Mouse (Mus musculus): ENCODE measurements at regions not wholly inside any gene's neighbourhood (a gene's known extent, or its start where the extent isn't known, plus 50 kb on each side); places are given as distances from the start of the nearest gene placed in this dataset.

DNA sequence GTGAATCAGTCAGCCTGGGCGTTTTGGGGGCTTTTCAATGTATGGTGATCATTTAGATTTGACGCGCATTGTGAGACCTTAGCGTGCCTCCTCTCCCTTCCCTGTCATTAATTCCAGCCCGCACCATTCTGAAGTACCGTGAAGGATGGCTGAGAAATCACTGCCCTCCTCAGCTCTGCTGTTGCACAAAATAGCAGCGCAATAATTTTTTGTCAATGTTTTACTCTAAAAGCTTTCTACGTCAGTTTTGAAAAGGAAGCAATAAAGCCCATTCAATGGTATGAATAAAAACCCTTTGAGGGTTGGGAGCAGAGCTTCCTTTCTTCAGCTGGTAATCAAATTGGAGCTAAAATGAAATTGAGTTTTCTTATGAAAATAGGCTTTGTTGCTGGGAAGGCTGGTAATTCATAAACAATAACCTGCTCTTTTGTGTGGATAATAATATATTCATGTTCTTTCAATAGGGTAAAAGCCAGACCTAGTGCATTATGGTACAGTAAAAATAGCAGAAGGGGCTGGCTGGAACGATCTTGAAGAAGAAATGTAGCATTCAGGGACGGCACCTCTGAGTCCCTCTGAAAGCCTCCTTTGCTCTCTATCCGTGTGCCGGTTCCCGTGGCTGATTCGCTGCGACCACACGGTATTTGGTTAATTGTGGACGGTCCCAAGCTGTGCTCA, 72.3 kb downstream of the Tex29 start:
- no peaks in the 10 kb centered on the region for H3K4me1 ChIP-seq (ENCODE audit: control insufficient read depth in 1 of 2, insufficient read depth in 2 of 2)
- H3K27me3 ChIP-seq (replicated peaks): peaks cover 86% of the 10 kb centered on the region
- no peak overlapping the region for H3K4me2 ChIP-seq (ENCODE audit: insufficient read depth, low read depth, poor library complexity, severe bottlenecking)
- no peak overlapping the region for H3K4me3 ChIP-seq (replicated peaks in 1 of 3; ENCODE audit: low read depth in 2 of 3, low read length in 2 of 3, poor library complexity in 1 of 3)
- H3K79me2 ChIP-seq (replicated peaks; ENCODE audit: control insufficient read depth, extremely low read depth, insufficient read depth, poor library complexity, severe bottlenecking): no peaks in the 10 kb centered on the region
- H3K27ac ChIP-seq (ENCODE audit: insufficient read depth, low read depth): no peak overlapping the region
- no peaks in the 10 kb centered on the region for H3K36me3 ChIP-seq (replicated peaks in 1 of 2; ENCODE audit: control insufficient read depth in 1 of 2, insufficient read depth in 1 of 2, low read length in 1 of 2)
- in situ Hi-C loops (cut with MboI; ENCODE audit: low pct_ligation_motif_present, low pct_unique_long_range_greater_than_20kb, low sequenced_read_pairs): no loop called here
- no peak overlapping the region for H3K9ac ChIP-seq (ENCODE audit: insufficient read depth, low read depth)
- TF ChIP-seq MXI1 (IDR thresholded peaks at IDR 0.05; ENCODE audit: low read depth, low read length) (no peak), E2F4 (IDR thresholded peaks at IDR 0.05; ENCODE audit: insufficient replicate concordance, low read depth, low read length) (no peak), CHD2 (IDR thresholded peaks at IDR 0.05; ENCODE audit: low read length) (no peak), ZC3H11A (IDR thresholded peaks at IDR 0.05; ENCODE audit: low read depth, low read length) (no peak), IRF4 (IDR thresholded peaks at IDR 0.05; ENCODE audit: low read depth, low read length) (no peak), MAX (IDR thresholded peaks at IDR 0.05; ENCODE audit: low read length) (no peak)
- DNase-seq (ENCODE audit: extremely low read depth): no peak
- H3K9me3 ChIP-seq (replicated peaks; ENCODE audit: low read length): no peaks in the 10 kb centered on the region
- dilution Hi-C loops (cut with MboI; ENCODE audit: extremely low pct_ligation_motif_present, extremely low pct_unique_long_range_greater_than_20kb, low sequenced_read_pairs): no loop called here

GRCm38 (mm10) chr8:11913129-11913900, 73.0 kb downstream of the Tex29 start:
- dilution Hi-C loops (cut with MboI; ENCODE audit: extremely low pct_ligation_motif_present, extremely low pct_unique_long_range_greater_than_20kb, low sequenced_read_pairs): no loop called here

GRCm38 (mm10) chr8:11914131-11914530, 73.9 kb downstream of the Tex29 start:
- H3K27me3 ChIP-seq (replicated peaks): peaks cover 93% of the 10 kb centered on the region
- in situ Hi-C loops (cut with MboI; ENCODE audit: low pct_ligation_motif_present, low pct_unique_long_range_greater_than_20kb, low sequenced_read_pairs): no loop called here

More at GRCm38 (mm10) chr8:11913129-11913900, 73.0 kb downstream of the Tex29 start:
- H3K4me2 ChIP-seq (ENCODE audit: insufficient read depth, low read depth, poor library complexity, severe bottlenecking): no peak overlapping the region
- in situ Hi-C loops (cut with MboI; ENCODE audit: low pct_ligation_motif_present, low pct_unique_long_range_greater_than_20kb, low sequenced_read_pairs): no loop called here
- no peaks in the 10 kb centered on the region for H3K79me2 ChIP-seq (replicated peaks; ENCODE audit: control insufficient read depth, extremely low read depth, insufficient read depth, poor library complexity, severe bottlenecking)
- H3K27me3 ChIP-seq (replicated peaks): peaks cover 92% of the 10 kb centered on the region
- no peaks in the 10 kb centered on the region for H3K36me3 ChIP-seq (replicated peaks in 1 of 2; ENCODE audit: control insufficient read depth in 1 of 2, insufficient read depth in 1 of 2, low read length in 1 of 2)
- no peaks in the 10 kb centered on the region for H3K4me1 ChIP-seq (ENCODE audit: control insufficient read depth in 1 of 2, insufficient read depth in 2 of 2)
- DNase-seq (ENCODE audit: extremely low read depth): no peak
- H3K27ac ChIP-seq (ENCODE audit: insufficient read depth, low read depth): no peak overlapping the region
- no peaks in the 10 kb centered on the region for H3K9me3 ChIP-seq (replicated peaks; ENCODE audit: low read length)
- H3K9ac ChIP-seq (ENCODE audit: insufficient read depth, low read depth): no peak overlapping the region
- no peak overlapping the region for H3K4me3 ChIP-seq (replicated peaks in 1 of 3; ENCODE audit: low read depth in 2 of 3, low read length in 2 of 3, poor library complexity in 1 of 3)
- TF ChIP-seq GABPA (IDR thresholded peaks at IDR 0.05; ENCODE audit: insufficient replicate concordance, low read depth, low read length): no peak

More at GRCm38 (mm10) chr8:11914131-11914530, 73.9 kb downstream of the Tex29 start:
- dilution Hi-C loops (cut with MboI; ENCODE audit: extremely low pct_ligation_motif_present, extremely low pct_unique_long_range_greater_than_20kb, low sequenced_read_pairs): no loop called here
- TF ChIP-seq MAFK (IDR thresholded peaks at IDR 0.05; ENCODE audit: insufficient replicate concordance, low read length): no peak
- no peak for TF ChIP-seq KAT2A (IDR thresholded peaks at IDR 0.05; ENCODE audit: insufficient replicate concordance, low read length)
- no peak for TF ChIP-seq ZNF384 (IDR thresholded peaks at IDR 0.05; ENCODE audit: low read depth, low read length)
- no peak for TF ChIP-seq JUND (conservative IDR thresholded peaks at IDR 0.05; ENCODE audit: low read depth, low read length)
- TF ChIP-seq USF1 (IDR thresholded peaks at IDR 0.05; ENCODE audit: low read depth, low read length): no peak
- no peak for TF ChIP-seq NELFE (IDR thresholded peaks at IDR 0.05; ENCODE audit: low read depth, low read length)
- TF ChIP-seq BHLHE40 (IDR thresholded peaks at IDR 0.05; ENCODE audit: low read depth, low read length): no peak
- no peak for TF ChIP-seq RAD21 (IDR thresholded peaks at IDR 0.05; ENCODE audit: low read depth, low read length)
- TF ChIP-seq JUN (IDR thresholded peaks at IDR 0.05; ENCODE audit: insufficient read depth, low read depth, low read length): no peak
- TF ChIP-seq RCOR1 (conservative IDR thresholded peaks at IDR 0.05; ENCODE audit: low read depth, low read length): no peak
- TF ChIP-seq GABPA (IDR thresholded peaks at IDR 0.05; ENCODE audit: insufficient replicate concordance, low read depth, low read length): no peak
- TF ChIP-seq EP300 (IDR thresholded peaks at IDR 0.05; ENCODE audit: low read length): no peak
- no peak for TF ChIP-seq CTCF (conservative IDR thresholded peaks at IDR 0.05 in 1 of 2, IDR thresholded peaks at IDR 0.05 in 1 of 2; ENCODE audit: low read depth in 2 of 2, low read length in 2 of 2)
- no peak for TF ChIP-seq CHD1 (IDR thresholded peaks at IDR 0.05; ENCODE audit: low read depth, low read length)
- no peak for TF ChIP-seq MAZ (IDR thresholded peaks at IDR 0.05; ENCODE audit: low read depth, low read length)
- no peak for TF ChIP-seq PAX5 (IDR thresholded peaks at IDR 0.05; ENCODE audit: low read length)
- no peak overlapping the region for H3K9ac ChIP-seq (ENCODE audit: insufficient read depth, low read depth)
- H3K9me3 ChIP-seq (replicated peaks; ENCODE audit: low read length): no peaks in the 10 kb centered on the region
- H3K4me1 ChIP-seq (ENCODE audit: control insufficient read depth in 1 of 2, insufficient read depth in 2 of 2): no peaks in the 10 kb centered on the region
- no peak overlapping the region for H3K4me3 ChIP-seq (replicated peaks in 1 of 3; ENCODE audit: low read depth in 2 of 3, low read length in 2 of 3, poor library complexity in 1 of 3)
- no peaks in the 10 kb centered on the region for H3K79me2 ChIP-seq (replicated peaks; ENCODE audit: control insufficient read depth, extremely low read depth, insufficient read depth, poor library complexity, severe bottlenecking)
- H3K27ac ChIP-seq (ENCODE audit: insufficient read depth, low read depth): no peak overlapping the region
- no peak for DNase-seq (ENCODE audit: extremely low read depth)
- H3K4me2 ChIP-seq (ENCODE audit: insufficient read depth, low read depth, poor library complexity, severe bottlenecking): no peak overlapping the region
- no peaks in the 10 kb centered on the region for H3K36me3 ChIP-seq (replicated peaks in 1 of 2; ENCODE audit: control insufficient read depth in 1 of 2, insufficient read depth in 1 of 2, low read length in 1 of 2)
